Mouse (Mus musculus) kidney, postnatal 0 days (tissue): Measurements from ENCODE around the gene Nsd1. TPM values are rescaled to one million over a fixed set of nuclear protein-coding genes. Genes with fewer than 3 reads are reported as not detected.
"Not testable (repeated sequence)": the region's sequence is repeated elsewhere in the genome, so short reads cannot be mapped to it uniquely, and the experiment has no call there.

Experiments
- ATAC-seq: fragments of 200-750 bp; cut with Nextera tagmentation; replicated peaks from 2 replicates; pipeline ENCODE4 v1.8.0; 2017; ENCODE audit warnings: low read depth, moderate number of reproducible peaks, moderate TSS enrichment, moderate library complexity; ENCODE audit not compliant: low FRiP score
- DNase-seq: peaks from one replicate; pipeline ENCODE4 v3.0.0-alpha.2; 2016; ENCODE audit warnings: low spot score
- H3K27ac ChIP-seq: fragments of 300-500 bp; sonication (generic); 2 replicates; pipeline ENCODE4 v1.5.1; 2014; ENCODE audit warnings: mild to moderate bottlenecking
- H3K27me3 ChIP-seq: fragments of 300-500 bp; sonication (generic); 2 replicates; pipeline ENCODE4 v1.6.1; 2014; ENCODE audit warnings: low read length, mixed read lengths; ENCODE audit not compliant: insufficient read depth
- H3K36me3 ChIP-seq: fragments of 300-500 bp; sonication (generic); 2 replicates; pipeline ENCODE4 v1.6.1; 2014; ENCODE audit warnings: low read length, mixed read lengths; ENCODE audit not compliant: insufficient read depth
- H3K4me1 ChIP-seq: fragments of 300-500 bp; sonication (generic); replicated peaks from 2 replicates; pipeline ENCODE4 v1.6.1; 2014; ENCODE audit warnings: antibody characterized with exemption, low read length, mixed read lengths; ENCODE audit not compliant: insufficient read depth
- H3K4me2 ChIP-seq: fragments of 300-500 bp; sonication (generic); 2 replicates; pipeline ENCODE4 v1.6.1; 2014; ENCODE audit warnings: mild to moderate bottlenecking, low read length, moderate library complexity, mixed read lengths
- H3K4me3 ChIP-seq: fragments of 300-500 bp; sonication (generic); replicated peaks from 2 replicates; pipeline ENCODE4 v1.5.1; 2014; ENCODE audit warnings: low read depth, low read length
- H3K9ac ChIP-seq: fragments of 300-500 bp; sonication (generic); 2 replicates; pipeline ENCODE4 v1.6.1; 2014; ENCODE audit warnings: low read depth, low read length
- H3K9me3 ChIP-seq: fragments of 300-500 bp; sonication (generic); replicated peaks from 2 replicates; pipeline ENCODE4 v1.6.1; 2016; ENCODE audit warnings: low read length, inconsistent platforms, mixed read lengths
- CTCF ChIP-seq: IDR thresholded peaks from 2 replicates; pipeline ENCODE4 v1.5.1; 2016; ENCODE audit warnings: antibody characterized with exemption, low read depth, mild to moderate bottlenecking, moderate library complexity
- WGBS: fragments of 180-500 bp; shearing (Covaris S2); extraction: QIAGEN DNeasy Blood & Tissue Kit; methylation state at CpG from one replicate; pipeline ENCODE4 v1.1.7; 2014; 5-methylcytosine and 5-hydroxymethylcytosine counted together
- polyA plus RNA-seq: library from polyadenylated mRNA; unstranded; fragments of >200 nt; fragmentation: Nextera tagmentation; extraction: Ambion mirVana; gene quantifications from 2 replicates; pipeline ENCODE4 v1.2.1, GENCODE M21; 2015

The Nsd1 gene
- polyA plus RNA-seq, 1 experiment from 2014 or later, result 52.5 TPM

DNA sequence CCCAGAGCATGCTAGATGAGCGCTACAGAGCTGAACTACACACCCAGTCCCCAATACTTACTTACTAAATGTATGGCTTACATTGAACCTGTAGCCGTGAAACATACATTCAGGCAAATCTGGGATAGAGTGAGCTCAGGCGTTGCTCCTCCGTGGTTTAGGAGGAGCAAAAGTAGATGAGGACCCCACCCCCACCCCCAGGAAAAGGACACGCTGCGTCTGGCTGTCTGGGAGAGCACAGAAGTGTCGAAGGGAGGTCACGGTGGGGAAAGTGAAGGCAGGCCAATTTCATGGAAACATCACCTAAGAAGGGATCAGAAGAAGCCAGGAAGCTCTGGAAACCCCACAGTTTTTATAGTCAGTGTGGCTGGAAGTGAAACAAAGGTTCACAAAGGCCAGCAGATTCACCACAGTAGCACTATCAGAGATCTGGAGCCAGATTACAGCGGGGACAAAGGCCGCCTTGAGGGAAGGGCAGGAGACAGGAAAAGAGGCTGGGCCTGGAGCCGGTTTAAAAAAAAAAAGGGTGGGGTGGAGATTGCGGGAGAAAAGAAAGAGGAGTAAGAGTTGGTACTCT is 20.0 kb upstream of the Nsd1 start:
- Histone ChIP-seq H3K4me3 (peak overlapping the region; percentile 25), H3K4me1 (peaks cover 7% of the 10 kb centered on the region; the same call in 1 of the 2 replicates), H3K9me3 (no peaks in the 10 kb centered on the region), H3K4me2 (peak overlapping the region; percentile 52), H3K27ac (peak overlapping the region; percentile 90), H3K36me3 (no peaks in the 10 kb centered on the region), H3K27me3 (no peaks in the 10 kb centered on the region), H3K9ac (peak overlapping the region; percentile 45)
- no peak for TF ChIP-seq CTCF
- WGBS, result 4% methylated on average over 12 of the region's 12 CpGs
- DNase-seq, result no peak
- ATAC-seq, result peak; percentile 4; the same call in 1 of the 2 replicates

DNA sequence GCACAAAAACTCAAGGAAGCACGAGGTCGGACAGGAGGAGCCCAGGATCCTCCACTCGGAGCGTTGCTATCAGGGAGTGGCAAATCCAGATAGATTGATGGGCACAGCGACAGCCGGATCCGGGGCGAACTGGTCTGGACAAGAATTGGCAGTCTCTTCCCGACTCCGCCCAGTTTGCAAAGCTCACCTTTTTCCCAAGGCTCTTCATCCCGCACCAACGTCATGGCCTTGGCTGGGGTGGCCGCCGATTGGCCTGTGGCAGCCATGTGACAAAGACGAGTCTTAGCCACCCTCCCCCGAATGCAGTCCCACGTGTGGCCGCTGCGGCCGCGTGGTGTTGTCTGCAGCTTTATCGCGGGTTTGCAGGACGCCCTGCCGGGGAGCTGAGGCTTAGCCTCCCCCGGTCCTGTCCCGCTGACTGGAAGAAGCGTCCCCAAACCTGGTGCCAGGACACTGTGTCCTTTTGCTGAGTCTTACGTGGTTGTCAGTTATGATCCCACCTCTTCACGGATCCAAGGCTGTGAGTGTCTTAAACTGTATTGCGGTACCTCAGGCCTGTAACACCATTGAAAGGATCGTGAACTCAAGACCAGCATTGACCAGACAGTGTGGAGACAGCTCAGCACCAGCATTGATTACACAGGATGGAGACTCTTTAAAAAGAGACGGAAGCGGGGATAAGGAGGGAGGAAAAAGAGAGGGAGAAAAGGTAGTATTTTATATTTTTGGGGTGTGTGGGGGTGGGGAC is 19.3 kb upstream of the Nsd1 start:
- Histone ChIP-seq H3K9ac (peak overlapping the region; percentile 46), H3K27me3 (no peaks in the 10 kb centered on the region), H3K9me3 (no peaks in the 10 kb centered on the region), H3K4me2 (peak overlapping the region; percentile 52), H3K36me3 (no peaks in the 10 kb centered on the region), H3K27ac (peak overlapping the region; percentile 90), H3K4me3 (peak overlapping the region; percentile 25), H3K4me1 (peaks cover 7% of the 10 kb centered on the region; the same call in 1 of the 2 replicates)
- DNase-seq, result peak; percentile 99
- peak; percentile 73 for TF ChIP-seq CTCF
- ATAC-seq, result peak; percentile 99
- 2% methylated on average over 34 of the region's 34 CpGs for WGBS

DNA sequence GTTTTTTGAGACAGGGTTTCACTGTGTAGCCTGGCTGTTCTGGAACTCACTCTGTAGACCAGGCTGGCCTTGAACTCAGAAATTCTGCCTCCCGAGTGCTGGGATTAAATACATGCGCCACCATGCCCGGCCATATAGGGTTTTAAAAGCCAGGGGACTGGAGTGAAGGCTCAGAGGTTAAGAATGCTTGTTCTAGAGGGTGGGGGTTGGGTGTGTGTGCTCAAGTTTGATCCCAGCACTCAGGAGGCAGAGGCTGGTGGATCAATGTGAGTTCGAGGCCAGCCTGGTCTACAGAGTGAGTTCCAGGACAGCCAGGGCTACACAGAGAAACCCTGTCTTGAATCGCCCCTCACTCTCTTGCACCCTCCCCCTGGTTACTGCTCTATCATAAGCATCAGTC is 18.0 kb upstream of the Nsd1 start:
- WGBS, result 91% methylated on average over 5 of the region's 5 CpGs
- ATAC-seq, result no peak

DNA sequence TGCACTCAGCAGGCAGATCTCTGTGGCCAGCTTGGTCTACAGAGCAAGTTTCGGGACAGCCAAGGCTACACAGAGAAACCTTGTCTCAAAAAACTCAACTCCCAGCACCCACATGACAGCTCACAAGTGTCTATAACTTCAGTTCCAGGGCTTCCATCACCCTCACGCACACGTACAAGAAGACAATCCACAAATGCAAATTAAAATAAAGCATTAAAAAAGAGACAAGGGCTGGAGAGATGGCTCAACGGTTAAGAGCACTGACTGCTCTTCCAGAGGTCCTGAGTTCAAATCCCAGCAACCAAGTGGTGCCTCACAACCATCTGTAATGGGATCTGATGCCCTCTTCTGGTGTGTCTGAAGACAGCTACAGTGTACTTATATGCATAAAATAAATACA is 6.8 kb upstream of the Nsd1 start:
- H3K4me3 ChIP-seq, H3K4me1 ChIP-seq, H3K9me3 ChIP-seq, ATAC-seq, H3K36me3 ChIP-seq, H3K4me2 ChIP-seq, H3K27me3 ChIP-seq, DNase-seq, H3K9ac ChIP-seq, H3K27ac ChIP-seq: not testable (repeated sequence)
- 94% methylated on average over 4 of the region's 4 CpGs for WGBS

More for the DNA sequence above, 18.0 kb upstream of the Nsd1 start:
- no peak for DNase-seq
- H3K4me1 ChIP-seq, result peaks cover 7% of the 10 kb centered on the region; the same call in 1 of the 2 replicates
- H3K36me3 ChIP-seq, result no peaks in the 10 kb centered on the region
- no peak overlapping the region for H3K4me2 ChIP-seq
- no peak overlapping the region for H3K4me3 ChIP-seq
- no peaks in the 10 kb centered on the region for H3K9me3 ChIP-seq
- H3K9ac ChIP-seq, result no peak overlapping the region
- no peak for TF ChIP-seq CTCF
- no peak overlapping the region for H3K27ac ChIP-seq
- no peaks in the 10 kb centered on the region for H3K27me3 ChIP-seq

DNA sequence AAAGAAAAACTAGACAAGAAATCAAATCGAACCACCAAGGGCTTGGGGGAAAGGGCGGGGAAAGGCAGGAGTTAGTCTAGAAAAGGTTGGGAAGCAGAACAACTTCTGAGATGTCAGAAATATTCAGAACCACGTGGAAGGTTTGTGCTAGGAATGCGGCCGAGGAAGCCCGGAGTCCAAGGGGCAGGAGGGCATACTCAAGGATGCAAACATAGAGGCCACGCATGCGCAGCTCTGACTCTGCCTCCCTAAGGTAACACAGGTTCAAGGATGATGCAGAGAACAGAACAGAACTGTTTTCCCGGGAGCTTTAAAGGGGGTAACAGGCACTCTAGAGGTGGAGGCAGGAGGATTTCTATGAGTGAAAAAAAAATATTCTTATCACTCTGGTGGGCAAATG is 5.8 kb upstream of the Nsd1 start:
- ATAC-seq (peak; percentile 59), DNase-seq (no peak)
- Histone ChIP-seq H3K9ac (no peak overlapping the region), H3K36me3 (no peaks in the 10 kb centered on the region), H3K4me1 (no peaks in the 10 kb centered on the region), H3K27me3 (no peaks in the 10 kb centered on the region), H3K4me3 (no peak overlapping the region), H3K27ac (no peak overlapping the region), H3K4me2 (no peak overlapping the region), H3K9me3 (no peaks in the 10 kb centered on the region)
- 65% methylated on average over 9 of the region's 9 CpGs for WGBS
- TF ChIP-seq CTCF, result no peak

DNA sequence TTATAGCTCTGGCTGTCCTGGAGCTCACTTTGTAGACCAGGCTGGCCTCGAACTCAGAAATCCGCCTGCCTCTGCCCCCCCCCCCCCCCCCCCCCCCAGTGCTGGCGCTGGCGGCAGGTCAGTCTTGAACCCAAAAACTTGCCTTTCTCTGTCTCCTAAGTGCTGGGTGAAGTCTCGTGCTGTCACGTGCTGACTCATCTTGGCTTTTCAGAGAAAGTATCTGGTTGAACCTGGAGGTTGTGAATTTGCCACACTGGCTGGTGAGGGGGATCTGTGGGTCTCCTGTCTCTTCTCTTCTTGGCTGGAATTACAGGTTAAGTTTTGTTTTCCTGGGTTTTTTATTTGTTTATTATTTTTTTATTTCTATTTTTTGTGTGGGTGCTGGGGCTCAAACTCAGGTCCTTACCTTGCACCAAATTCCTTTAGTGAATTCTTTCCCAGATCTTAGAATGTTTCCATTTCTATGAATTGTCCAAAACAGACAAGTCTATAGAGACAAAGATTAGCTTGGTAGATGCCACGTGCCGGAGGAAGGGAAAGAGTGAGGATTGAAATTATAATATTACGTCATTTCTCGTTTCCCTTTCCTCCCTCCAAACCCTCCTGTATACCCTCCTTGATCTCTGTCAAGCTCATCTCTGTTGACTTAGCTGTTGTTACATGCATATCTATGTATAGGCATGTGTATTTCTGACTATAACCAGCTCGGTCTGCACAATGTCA is 4.8 kb upstream of the Nsd1 start:
- DNase-seq, result no peak
- H3K4me1 ChIP-seq, result no peaks in the 10 kb centered on the region
- 86% methylated on average over 9 of the region's 11 CpGs for WGBS
- H3K9me3 ChIP-seq, result no peaks in the 10 kb centered on the region
- H3K4me3 ChIP-seq, result no peak overlapping the region
- TF ChIP-seq CTCF, result no peak
- no peaks in the 10 kb centered on the region for H3K27me3 ChIP-seq
- ATAC-seq, result no peak
- no peak overlapping the region for H3K4me2 ChIP-seq
- no peaks in the 10 kb centered on the region for H3K36me3 ChIP-seq
- H3K27ac ChIP-seq, result no peak overlapping the region
- H3K9ac ChIP-seq, result no peak overlapping the region
